Mouse (Mus musculus) urinary bladder, postnatal 10 days (tissue): Measurements from ENCODE around the gene Ndel1.
"Not testable (repeated sequence)": the region's sequence is repeated elsewhere in the genome, so short reads cannot be mapped to it uniquely, and the experiment has no call there.

ENCODE experiments used
- DNase-seq: peaks from one replicate; pipeline ENCODE4 v3.0.0; 2022; ENCODE audit warnings: low spot score

Ndel1 gene

GRCm38 (mm10) chr11:68851644-68852485 is 19.8 kb downstream of the Ndel1 start:
- no peak for DNase-seq

DNA sequence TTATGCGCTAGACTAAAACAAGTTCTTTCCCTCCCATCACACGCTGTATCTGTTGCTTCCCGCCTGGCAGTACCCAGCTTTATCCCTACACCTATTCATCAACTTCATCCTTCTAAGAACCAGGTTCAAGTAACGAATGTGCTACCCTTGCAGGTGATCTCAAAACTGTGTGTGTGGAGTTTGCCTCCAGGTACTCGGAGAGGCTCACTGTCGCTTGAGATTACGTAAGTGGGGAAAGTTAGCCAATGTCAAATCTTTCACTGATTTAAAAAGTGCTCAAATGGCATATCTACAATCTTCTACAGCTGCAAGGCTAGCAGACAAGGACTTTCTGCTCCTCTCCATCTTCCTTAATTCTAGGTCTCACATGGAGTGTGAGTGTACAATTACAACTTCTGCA is 20.8 kb downstream of the Ndel1 start:
- no peak for DNase-seq

- no peak for DNase-seq
These were observed 32.1 kb downstream of the Ndel1 start for GRCm38 (mm10) chr11:68839606-68840005.

GRCm38 (mm10) chr11:68835034-68835433 is 36.6 kb downstream of the Ndel1 start:
- DNase-seq: no peak

GRCm38 (mm10) chr11:68833593-68833992 is 38.1 kb downstream of the Ndel1 start:
- DNase-seq: no peak

- no peak for DNase-seq
These were observed 38.9 kb downstream of the Ndel1 start for GRCm38 (mm10) chr11:68832793-68833192.

DNA sequence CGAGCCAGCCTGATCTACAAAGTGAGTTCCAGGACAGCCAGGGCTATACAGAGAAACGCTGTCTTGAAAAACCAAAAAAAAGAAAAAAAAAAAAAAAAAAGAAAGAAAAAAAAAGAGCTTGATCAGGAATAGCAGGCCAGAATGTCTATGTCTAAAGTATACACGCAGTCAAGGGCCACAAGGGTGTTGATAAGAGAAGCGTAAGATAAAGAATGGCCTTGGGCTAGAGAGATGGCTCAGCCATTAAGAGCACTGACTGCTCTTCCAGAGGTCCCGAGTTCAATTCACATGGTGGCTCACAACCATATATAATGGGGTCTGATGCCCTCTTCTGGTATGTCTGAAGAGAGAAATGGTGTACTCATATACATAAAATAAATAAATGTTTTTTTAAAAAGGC is 40.1 kb downstream of the Ndel1 start:
- not testable (repeated sequence) for DNase-seq

DNA sequence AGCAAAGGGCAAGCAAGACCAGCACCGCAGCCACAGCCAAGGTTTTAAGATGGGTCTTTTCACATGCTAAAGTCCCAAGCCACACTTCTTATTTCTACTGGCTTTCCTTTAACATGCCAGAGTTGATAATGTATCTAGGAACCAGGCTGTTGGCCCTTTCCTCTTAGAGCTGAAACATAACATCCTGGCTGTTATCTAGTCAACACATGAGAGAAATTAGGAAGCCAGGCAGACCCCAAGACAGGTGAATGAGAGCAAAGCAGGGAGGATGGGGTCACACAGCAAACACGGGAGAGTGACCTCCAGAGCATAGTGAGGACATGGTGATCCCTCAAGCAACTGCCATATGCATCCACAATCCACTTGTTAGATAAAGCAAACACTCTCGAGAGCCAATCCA is 44.9 kb downstream of the Ndel1 start:
- DNase-seq: no peak

- DNase-seq: no peak
These were observed 49.3 kb downstream of the Ndel1 start for GRCm38 (mm10) chr11:68822326-68822725.

DNA sequence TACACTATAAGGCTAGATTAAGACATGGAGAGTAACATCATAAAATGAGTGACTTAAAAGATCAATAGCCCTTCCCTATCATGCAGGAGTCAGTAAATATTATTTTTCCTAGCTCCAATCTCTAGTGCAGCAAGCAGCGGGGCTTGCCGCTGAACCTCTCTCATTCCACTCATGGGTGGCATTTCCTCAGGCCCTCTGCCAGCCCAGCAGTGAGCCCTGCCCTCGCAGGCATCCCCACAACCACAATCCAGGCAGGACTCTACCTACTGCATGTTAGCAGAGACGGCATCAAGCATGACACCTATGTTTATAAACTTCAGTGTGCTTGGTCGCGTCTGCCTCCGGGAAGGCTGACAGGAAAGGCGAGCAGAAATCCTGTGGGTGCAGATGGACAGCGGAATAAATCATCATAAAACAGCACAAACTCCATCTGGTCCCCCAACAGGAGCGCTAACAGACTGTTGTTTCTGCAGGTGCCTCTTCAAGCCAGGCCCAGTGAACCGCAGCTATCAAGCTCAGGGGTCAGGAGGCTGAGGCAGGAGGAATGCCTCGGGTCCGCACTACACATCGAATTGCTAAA is 52.3 kb downstream of the Ndel1 start:
- DNase-seq: no peak

DNA sequence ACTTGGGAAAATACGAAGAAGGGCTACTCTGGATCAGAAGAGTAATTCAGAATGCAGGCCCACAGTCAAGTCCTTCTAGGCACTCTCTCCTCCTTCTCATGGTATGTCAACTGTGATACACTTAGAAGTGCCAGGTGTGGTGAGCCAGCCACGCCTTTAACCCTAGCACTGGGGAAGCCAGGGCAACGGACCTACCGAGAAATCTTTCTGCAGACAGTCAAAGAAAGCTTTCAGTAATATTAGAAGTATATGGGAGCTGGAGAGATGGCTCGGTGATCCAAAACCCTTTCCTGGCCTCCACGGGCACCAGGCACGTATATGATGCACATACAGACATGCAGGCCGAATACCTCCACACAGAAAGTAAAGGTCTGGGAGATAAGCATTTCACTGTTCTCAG is 53.2 kb downstream of the Ndel1 start:
- DNase-seq: no peak

- no peak for DNase-seq
These were observed 59.6 kb downstream of the Ndel1 start for GRCm38 (mm10) chr11:68811881-68812577.

DNA sequence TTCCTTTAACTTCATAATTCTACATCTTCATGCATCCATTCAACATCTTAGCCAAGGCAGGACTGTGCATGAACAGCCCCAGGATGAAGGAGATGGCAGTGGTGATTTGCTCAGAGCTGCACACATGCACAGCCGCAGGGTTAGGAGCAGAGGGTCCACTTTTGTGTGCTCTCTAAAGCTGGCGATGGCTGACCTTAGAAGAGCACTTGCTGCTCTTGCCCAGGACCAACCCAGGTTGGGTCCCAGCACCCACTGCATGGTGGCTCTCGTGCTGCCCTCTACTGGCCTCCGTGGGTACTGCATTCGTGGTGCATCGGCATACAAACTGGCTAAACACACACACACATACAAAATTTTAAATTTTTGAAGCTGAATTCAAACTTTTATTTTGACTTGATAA is 63.9 kb downstream of the Ndel1 start:
- DNase-seq: peak; percentile 50

GRCm38 (mm10) chr11:68805148-68805547 is 66.5 kb downstream of the Ndel1 start:
- DNase-seq: no peak

DNA sequence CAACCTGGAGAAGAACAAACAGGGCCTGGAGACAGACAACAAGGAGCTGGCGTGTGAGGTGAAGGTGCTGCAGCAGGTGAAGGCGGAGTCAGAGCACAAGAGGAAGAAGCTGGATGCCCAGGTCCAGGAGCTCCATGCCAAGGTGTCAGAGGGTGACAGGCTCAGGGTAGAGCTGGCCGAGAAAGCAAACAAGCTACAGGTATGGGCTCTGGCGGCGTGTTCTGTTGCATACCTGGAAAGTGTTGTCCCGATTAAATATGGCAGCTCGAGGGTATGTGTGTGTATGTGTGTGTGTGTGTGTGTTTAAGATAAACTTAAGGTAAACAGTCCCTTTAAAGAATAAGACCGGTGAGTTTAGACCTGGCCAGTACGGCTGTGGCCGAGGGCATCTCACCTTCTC is 73.4 kb downstream of the Ndel1 start:
- DNase-seq: no peak

- DNase-seq: no peak
These were observed 79.9 kb downstream of the Ndel1 start for GRCm38 (mm10) chr11:68791794-68792193.

GRCm38 (mm10) chr11:68790720-68791119 is 80.9 kb downstream of the Ndel1 start:
- DNase-seq: no peak

DNA sequence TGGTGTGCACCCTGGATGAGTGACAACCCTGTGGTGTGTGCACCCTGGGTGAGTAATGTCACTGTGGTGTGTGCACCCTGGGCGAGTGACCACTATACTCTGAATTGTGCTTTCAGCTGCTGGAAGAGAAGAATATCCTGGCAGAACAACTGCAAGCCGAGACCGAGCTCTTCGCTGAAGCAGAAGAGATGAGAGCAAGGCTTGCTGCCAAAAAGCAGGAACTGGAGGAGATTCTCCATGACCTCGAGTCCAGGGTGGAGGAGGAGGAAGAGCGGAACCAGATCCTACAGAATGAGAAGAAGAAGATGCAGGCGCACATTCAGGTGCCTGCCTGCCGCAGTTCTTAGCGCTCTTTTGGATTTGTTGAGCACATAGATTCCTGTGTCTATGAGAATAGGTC is 84.4 kb downstream of the Ndel1 start:
- no peak for DNase-seq

GRCm38 (mm10) chr11:68785813-68786212 is 85.8 kb downstream of the Ndel1 start:
- no peak for DNase-seq

DNA sequence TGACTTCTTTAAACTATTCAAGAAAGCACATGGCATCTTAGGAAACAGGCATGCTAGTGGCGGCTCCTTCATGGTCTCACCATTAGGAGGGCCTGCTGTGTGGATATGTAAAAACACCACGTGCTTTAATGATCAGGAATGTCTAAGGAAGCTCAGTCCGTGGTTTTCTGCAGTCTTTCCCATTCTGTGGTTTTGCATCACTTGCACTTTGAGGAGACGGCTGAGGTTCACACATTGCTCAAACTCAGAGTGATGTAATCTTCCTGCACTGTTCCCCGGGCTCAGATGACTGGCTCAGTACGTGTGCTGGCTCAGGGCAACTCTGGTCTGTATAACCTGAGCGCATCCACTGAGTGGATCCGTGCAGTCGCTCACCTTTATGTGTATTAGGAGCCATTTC is 89.3 kb downstream of the Ndel1 start:
- no peak for DNase-seq

- DNase-seq: no peak
These were observed 91.1 kb downstream of the Ndel1 start for GRCm38 (mm10) chr11:68780466-68781114.

DNA sequence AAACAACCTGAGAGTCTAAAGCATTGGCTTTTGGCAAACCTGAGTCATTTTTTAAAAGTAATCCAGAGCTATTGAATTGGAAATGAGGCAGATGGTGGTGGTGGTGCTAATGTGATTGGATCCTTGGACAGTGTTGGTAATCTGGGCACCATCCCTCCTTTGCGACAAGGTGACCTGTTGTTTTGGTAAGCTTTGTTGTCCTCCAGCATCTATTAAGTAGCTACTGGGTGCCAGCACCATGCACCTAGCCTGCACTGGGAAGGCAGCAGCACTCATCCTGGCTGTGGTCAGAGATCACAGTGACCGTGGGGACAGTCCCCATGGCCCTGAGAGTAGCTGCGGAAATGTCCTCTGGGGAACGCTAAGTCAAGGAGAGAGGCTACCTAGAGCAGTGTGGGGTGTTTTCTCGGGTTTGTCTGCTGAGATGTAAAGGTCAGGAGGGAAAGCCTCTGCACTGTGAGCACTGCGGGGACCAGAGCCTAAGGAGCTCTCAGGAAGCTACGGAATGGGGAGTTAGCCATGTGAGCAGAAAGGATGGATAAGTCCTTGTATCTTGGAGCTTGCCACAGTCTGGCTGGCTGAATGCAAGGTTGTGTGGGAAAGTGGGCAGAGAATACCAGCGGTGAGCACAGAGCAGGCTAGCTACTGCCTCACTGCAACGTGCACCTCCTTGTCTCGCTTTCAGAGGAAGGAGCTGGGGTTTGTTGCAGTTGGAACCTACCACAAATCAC is 91.8 kb downstream of the Ndel1 start:
- DNase-seq: no peak
